Mouse (Mus musculus) hindbrain, postnatal 0 days (tissue): ENCODE measurements at regions not wholly inside any gene's neighbourhood (a gene's known extent, or its start where the extent isn't known, plus 50 kb on each side); places are given as distances from the start of the nearest gene placed in this dataset.
A peak's percentile ranks its signal among the peaks of the same experiment; 100 is the strongest.

Experiments used
- ATAC-seq: fragments of 200-750 bp; cut with Nextera tagmentation; 2 replicates; pipeline ENCODE4 v1.8.0; 2017; ENCODE audit warnings: mild to moderate bottlenecking, moderate TSS enrichment, moderate library complexity
- DNase-seq: peaks from one replicate; pipeline ENCODE4 v3.0.0-alpha.2; 2015; ENCODE audit warnings: low spot score
- H3K27ac ChIP-seq: fragments of 300-500 bp; sonication (generic); 2 replicates; pipeline ENCODE4 v1.5.1; 2014; ENCODE audit warnings: mild to moderate bottlenecking
- H3K27me3 ChIP-seq: fragments of 300-500 bp; sonication (generic); 2 replicates; pipeline ENCODE4 v1.6.1; 2014; ENCODE audit warnings: low read length, mixed read lengths; ENCODE audit not compliant: insufficient read depth
- H3K36me3 ChIP-seq: fragments of 300-500 bp; sonication (generic); 2 replicates; pipeline ENCODE4 v1.6.1; 2014; ENCODE audit warnings: low read length, mixed read lengths; ENCODE audit not compliant: insufficient read depth
- H3K4me1 ChIP-seq: fragments of 300-500 bp; sonication (generic); 2 replicates; pipeline ENCODE4 v1.6.1; 2014; ENCODE audit warnings: antibody characterized with exemption, low read length, mixed read lengths; ENCODE audit not compliant: insufficient read depth
- H3K4me2 ChIP-seq: fragments of 300-500 bp; sonication (generic); 2 replicates; pipeline ENCODE4 v1.6.1; 2014; ENCODE audit warnings: low read depth, mild to moderate bottlenecking, low read length, moderate library complexity, mixed read lengths
- H3K4me3 ChIP-seq: fragments of 300-500 bp; sonication (generic); 2 replicates; pipeline ENCODE4 v1.5.1; 2014; ENCODE audit warnings: low read length
- H3K9ac ChIP-seq: fragments of 300-500 bp; sonication (generic); replicated peaks from 2 replicates; pipeline ENCODE4 v1.6.1; 2014; ENCODE audit warnings: mild to moderate bottlenecking, low read length, moderate library complexity, mixed read lengths
- H3K9me3 ChIP-seq: fragments of 300-500 bp; sonication (generic); 2 replicates; pipeline ENCODE4 v1.6.1; 2016; ENCODE audit warnings: low read length, mixed read lengths
- CTCF ChIP-seq: IDR thresholded peaks from 2 replicates; pipeline ENCODE4 v1.5.1; 2016; ENCODE audit warnings: antibody characterized with exemption, control low read depth, low read depth
- WGBS: fragments of 180-500 bp; shearing (Covaris S2); extraction: QIAGEN DNeasy Blood & Tissue Kit; methylation state at CpG from one replicate; pipeline ENCODE4 v1.1.7; 2014; 5-methylcytosine and 5-hydroxymethylcytosine counted together

- 92% methylated on average over 7 of the region's 7 CpGs for WGBS
These were observed 227.1 kb downstream of the Lmo4 start for GRCm38 (mm10) chr3:143977886-143978447.

DNA sequence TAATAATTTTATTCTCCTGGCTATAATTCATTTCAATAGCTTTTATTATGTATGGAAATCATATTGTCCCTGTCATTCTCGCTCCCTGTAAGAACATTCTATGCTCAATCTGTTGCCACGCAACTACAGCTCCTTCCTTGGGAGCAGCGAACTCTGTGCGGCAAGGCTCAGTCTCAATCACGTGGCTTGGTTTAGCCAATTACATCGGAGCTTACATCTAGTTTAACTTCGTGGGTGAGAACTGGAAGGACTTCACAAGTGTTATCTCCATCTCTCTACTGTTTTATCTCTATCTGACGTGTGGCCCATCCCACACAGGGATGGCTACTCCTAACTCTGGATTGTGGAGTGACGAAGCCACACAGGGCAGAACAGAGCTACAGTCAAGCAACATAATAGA, 231.4 kb downstream of the Lmo4 start:
- Histone ChIP-seq H3K27ac (no peak overlapping the region), H3K4me1 (no peaks in the 10 kb centered on the region), H3K4me2 (no peak overlapping the region), H3K9ac (no peak overlapping the region), H3K27me3 (no peaks in the 10 kb centered on the region), H3K9me3 (no peaks in the 10 kb centered on the region), H3K36me3 (no peaks in the 10 kb centered on the region), H3K4me3 (no peak overlapping the region)
- no peak for ATAC-seq
- peak; percentile 35 for DNase-seq
- no peak for TF ChIP-seq CTCF
- WGBS = 61% methylated on average over 9 of the region's 9 CpGs

More at GRCm38 (mm10) chr3:143977886-143978447, 227.1 kb downstream of the Lmo4 start:
- Histone ChIP-seq H3K9ac (no peak overlapping the region), H3K9me3 (no peaks in the 10 kb centered on the region), H3K4me1 (no peaks in the 10 kb centered on the region), H3K4me3 (no peak overlapping the region), H3K27me3 (no peaks in the 10 kb centered on the region), H3K4me2 (no peak overlapping the region), H3K36me3 (no peaks in the 10 kb centered on the region), H3K27ac (no peak overlapping the region)
- ATAC-seq (no peak), DNase-seq (no peak)
- TF ChIP-seq CTCF = no peak

- TF ChIP-seq CTCF = no peak
- Histone ChIP-seq H3K9me3 (no peaks in the 10 kb centered on the region), H3K4me3 (no peak overlapping the region), H3K4me2 (no peak overlapping the region), H3K27ac (no peak overlapping the region), H3K9ac (no peak overlapping the region), H3K36me3 (no peaks in the 10 kb centered on the region), H3K27me3 (no peaks in the 10 kb centered on the region), H3K4me1 (no peaks in the 10 kb centered on the region)
- ATAC-seq (no peak), DNase-seq (no peak)
These were observed 232.7 kb downstream of the Lmo4 start for GRCm38 (mm10) chr3:143972351-143972750.

DNA sequence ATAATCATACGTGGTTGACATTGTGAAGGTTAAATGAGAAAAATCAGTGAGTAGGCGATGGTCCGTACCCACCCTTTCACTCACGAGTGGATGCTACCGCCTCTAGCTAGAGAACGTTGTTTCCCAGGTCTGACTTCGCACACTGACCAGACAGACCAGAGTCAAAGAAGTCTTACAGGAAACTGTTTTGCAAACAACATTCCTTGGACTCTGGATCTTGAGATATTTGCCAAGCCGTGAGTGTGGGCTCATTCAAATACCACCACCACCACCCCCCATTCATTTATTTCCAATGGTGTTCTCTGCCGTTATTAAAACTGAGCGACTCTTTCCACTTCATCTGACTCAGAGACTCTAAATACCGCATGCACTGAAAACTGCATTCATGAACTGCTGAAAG, 234.2 kb downstream of the Lmo4 start:
- no peak overlapping the region for H3K9ac ChIP-seq
- no peak overlapping the region for H3K27ac ChIP-seq
- no peak for ATAC-seq
- 78% methylated on average over 11 of the region's 11 CpGs for WGBS
- no peaks in the 10 kb centered on the region for H3K4me1 ChIP-seq
- H3K4me2 ChIP-seq = no peak overlapping the region
- H3K27me3 ChIP-seq = no peaks in the 10 kb centered on the region
- no peak for TF ChIP-seq CTCF
- H3K4me3 ChIP-seq = no peak overlapping the region
- H3K36me3 ChIP-seq = no peaks in the 10 kb centered on the region
- H3K9me3 ChIP-seq = no peaks in the 10 kb centered on the region
- DNase-seq = no peak

DNA sequence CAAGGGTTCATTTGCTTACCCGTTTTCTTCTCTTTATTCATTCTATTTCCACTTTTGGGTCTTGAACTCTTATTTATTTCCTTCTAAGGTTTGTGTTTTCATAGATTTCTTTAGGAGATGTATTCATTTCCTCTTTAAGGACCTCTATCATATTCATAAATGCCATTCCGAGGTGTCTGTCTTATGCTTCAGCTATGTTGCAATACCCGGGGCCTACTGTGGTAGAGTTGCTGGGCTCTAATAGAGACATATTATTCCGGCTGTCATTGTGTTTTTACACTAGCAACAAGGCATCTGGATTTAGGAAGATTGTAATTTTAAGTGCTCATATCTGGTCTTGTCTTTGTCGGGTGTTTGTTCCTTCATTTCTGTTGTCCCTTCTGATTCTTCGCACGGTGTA, 249.5 kb downstream of the Lmo4 start:
- H3K4me1 ChIP-seq = no peaks in the 10 kb centered on the region
- no peak for DNase-seq
- H3K4me2 ChIP-seq = no peak overlapping the region
- no peaks in the 10 kb centered on the region for H3K27me3 ChIP-seq
- H3K27ac ChIP-seq = no peak overlapping the region
- no peak overlapping the region for H3K9ac ChIP-seq
- ATAC-seq = no peak
- no peaks in the 10 kb centered on the region for H3K36me3 ChIP-seq
- H3K9me3 ChIP-seq = no peaks in the 10 kb centered on the region
- no peak for TF ChIP-seq CTCF
- no peak overlapping the region for H3K4me3 ChIP-seq
- WGBS = 92% methylated on average over 7 of the region's 7 CpGs

- Histone ChIP-seq H3K4me1 (no peaks in the 10 kb centered on the region), H3K4me2 (no peak overlapping the region), H3K27me3 (no peaks in the 10 kb centered on the region), H3K27ac (no peak overlapping the region), H3K9ac (no peak overlapping the region), H3K4me3 (no peak overlapping the region), H3K9me3 (no peaks in the 10 kb centered on the region), H3K36me3 (no peaks in the 10 kb centered on the region)
- DNase-seq = no peak
- no peak for ATAC-seq
- no peak for TF ChIP-seq CTCF
- whole genome bisulfite sequencing = 88% methylated on average over 7 of the region's 7 CpGs
These were observed 250.2 kb downstream of the Lmo4 start for GRCm38 (mm10) chr3:143954822-143955221.

GRCm38 (mm10) chr3:143952289-143952688, 252.7 kb downstream of the Lmo4 start:
- WGBS = 75% methylated on average over 8 of the region's 8 CpGs
- TF ChIP-seq CTCF = no peak

More at GRCm38 (mm10) chr3:143952289-143952688, 252.7 kb downstream of the Lmo4 start:
- Histone ChIP-seq H3K4me3 (no peak overlapping the region), H3K27me3 (no peaks in the 10 kb centered on the region), H3K4me2 (no peak overlapping the region), H3K9ac (no peak overlapping the region), H3K9me3 (no peaks in the 10 kb centered on the region), H3K36me3 (no peaks in the 10 kb centered on the region), H3K27ac (no peak overlapping the region), H3K4me1 (no peaks in the 10 kb centered on the region)
- DNase-seq = no peak
- ATAC-seq = no peak
